Mouse (Mus musculus) liver, adult 10 weeks (tissue): ENCODE data around the gene Prima1. TPM values are rescaled to one million over a fixed set of nuclear protein-coding genes. Genes with fewer than 3 reads are reported as not detected.

Experiments
- polyA plus RNA-seq: library from polyadenylated mRNA; stranded (reverse); fragments of 350-450 nt; fragmentation: Illumina TruSeq; extraction: RNeasy Lipid Tissue Mini Kit (QIAGEN cat#74804); gene quantifications from one replicate; pipeline ENCODE4 v1.2.3, GENCODE M21; 2014; ENCODE audit warnings: low read depth, low replicate concordance

Gene Prima1
- polyA plus RNA-seq, result not detected

GRCm38 (mm10) chr12:103242083-103242581 is at the start of gene Prima1:
Gene Prima1, minus strand, starts transcription at chr12:103242150.

Other genes starting within 250 kb of the Prima1 start
- gene Fam181a, start 68.8 kb upstream of the Prima1 start, polyA plus RNA-seq, result not detected
- gene Asb2, start 113.9 kb upstream of the Prima1 start, polyA plus RNA-seq, result not detected
- 0.74 TPM for gene Otub2, start 146.5 kb upstream of the Prima1 start, polyA plus RNA-seq
- not detected for gene 9330161L09Rik, start 165.7 kb upstream of the Prima1 start, polyA plus RNA-seq
- 9.5 TPM for gene Ddx24, start 183.7 kb upstream of the Prima1 start, polyA plus RNA-seq
- 45.8 TPM for gene Ifi27, start 192.1 kb upstream of the Prima1 start, polyA plus RNA-seq
- gene Ifi27l2a, start 201.5 kb upstream of the Prima1 start, polyA plus RNA-seq, result 1.6 TPM
- 3.4 TPM for gene Ifi27l2b, start 215.1 kb upstream of the Prima1 start, polyA plus RNA-seq